Mouse (Mus musculus) C3H10T1/2 (cell line): ENCODE measurements around the gene Pdcd2. TPM values are rescaled to one million over a fixed set of nuclear protein-coding genes. Genes with fewer than 3 reads are reported as not detected.

Experiments used
- polyA plus RNA-seq, 2 experiments: library from polyadenylated mRNA; unstranded; fragments of >200 nt; fragmentation: generic; extraction: Trizol; gene quantifications; one replicate each; pipeline ENCODE4 v1.2.1; 2012; ENCODE audit warnings: missing spikeins in 2 of 2

Pdcd2 gene
- polyA plus RNA-seq = 10 to 100 TPM; 46.3 to 61.6 TPM

GRCm38 (mm10) chr17:15526986-15527810 lies at the start of gene Pdcd2:
Pdcd2 (minus strand) TSS chr17:15527301.

GRCm38 (mm10) chr17:15564014-15564927 lies 37.2 kb upstream of the Pdcd2 start, which contains the start of gene Prdm9:
Prdm9 (minus strand) TSS chr17:15564354.

GRCm38 (mm10) chr17:15499656-15500394 lies 27.3 kb downstream of the Pdcd2 start, which contains the start of the genes Psmb1 and Tbp:
Psmb1 (minus strand) TSS chr17:15499751.
Tbp (plus strand) TSS chr17:15499888.

Other genes starting within 250 kb of the Pdcd2 start
- gene Dll1, start 150.4 kb downstream of the Pdcd2 start, polyA plus RNA-seq = under 1 TPM; 0.06 to 0.77 TPM
- gene Fam120b, start 131.1 kb downstream of the Pdcd2 start, polyA plus RNA-seq = 10 to 100 TPM in 1 of 2 experiments, 1 to 10 TPM in 1; 1.4 to 20.0 TPM
- 100 to 1,000 TPM; 276 to 334 TPM for gene Psmb1, start 27.6 kb downstream of the Pdcd2 start, polyA plus RNA-seq
- 10 to 100 TPM in 1 of 2 experiments, 1 to 10 TPM in 1; 5.0 to 15.2 TPM for gene Tbp, start 27.4 kb downstream of the Pdcd2 start, polyA plus RNA-seq
- gene Prdm9, start 37.1 kb upstream of the Pdcd2 start, polyA plus RNA-seq = under 1 TPM; 0.07 to 0.86 TPM
- gene Chd1, start 177.7 kb upstream of the Pdcd2 start, polyA plus RNA-seq = 1 to 10 TPM in 1 of 2 experiments, under 1 TPM in 1; 0.49 to 2.2 TPM